Mouse (Mus musculus) forebrain, embryonic 16.5 days (tissue): ENCODE results near the gene Srms. TPM values are rescaled to one million over a fixed set of nuclear protein-coding genes. Genes with fewer than 3 reads are reported as not detected.

Experiments
- ATAC-seq: fragments of 200-750 bp; cut with Nextera tagmentation; 2 replicates; pipeline ENCODE4 v1.8.0; 2017; ENCODE audit warnings: mild to moderate bottlenecking, moderate library complexity
- H3K27ac ChIP-seq: fragments of 300-500 bp; sonication (generic); 2 replicates; pipeline ENCODE4 v1.5.1; 2014; ENCODE audit warnings: low read length, control low read depth
- H3K27me3 ChIP-seq: fragments of 300-500 bp; sonication (generic); replicated peaks from 2 replicates; pipeline ENCODE4 v1.6.1; 2014; ENCODE audit warnings: low read length; ENCODE audit not compliant: control insufficient read depth, insufficient read depth
- H3K36me3 ChIP-seq: fragments of 300-500 bp; sonication (generic); 2 replicates; pipeline ENCODE4 v1.6.1; 2014; ENCODE audit not compliant: control insufficient read depth, insufficient read depth
- H3K4me1 ChIP-seq: fragments of 300-500 bp; sonication (generic); replicated peaks from 2 replicates; pipeline ENCODE4 v1.6.1; 2014; ENCODE audit warnings: low read length; ENCODE audit not compliant: control insufficient read depth, insufficient read depth
- H3K4me2 ChIP-seq: fragments of 300-500 bp; sonication (generic); 2 replicates; pipeline ENCODE4 v1.6.1; 2014; ENCODE audit warnings: mild to moderate bottlenecking, low read length, control low read depth
- H3K4me3 ChIP-seq: fragments of 300-500 bp; sonication (generic); replicated peaks from 2 replicates; pipeline ENCODE4 v1.5.1; 2014; ENCODE audit warnings: mild to moderate bottlenecking, low read length, control low read depth
- H3K9ac ChIP-seq: fragments of 300-500 bp; sonication (generic); replicated peaks from 2 replicates; pipeline ENCODE4 v1.6.1; 2014; ENCODE audit warnings: low read depth, low read length, control low read depth
- H3K9me3 ChIP-seq: fragments of 300-500 bp; sonication (generic); 2 replicates; pipeline ENCODE4 v1.6.1; 2016; ENCODE audit warnings: low read length; ENCODE audit not compliant: control insufficient read depth
- WGBS: fragments of 180-500 bp; shearing (Covaris S2); extraction: QIAGEN DNeasy Blood & Tissue Kit; methylation state at CpG from one replicate; pipeline ENCODE4 v1.1.7; 2014; 5-methylcytosine and 5-hydroxymethylcytosine counted together
- polyA plus RNA-seq: library from polyadenylated mRNA; unstranded; fragments of >200 nt; fragmentation: Nextera tagmentation; extraction: Ambion mirVana; gene quantifications from 2 replicates; pipeline ENCODE4 v1.2.1, GENCODE M21; 2015

Srms gene
- polyA plus RNA-seq, 1 experiment from 2014 or later: 0.08 TPM

GRCm38 (mm10) chr2:181159091-181159514, 53.9 kb downstream of the Srms start:
- Histone ChIP-seq H3K27ac (peak overlapping the region; percentile 76), H3K4me3 (no peak overlapping the region), H3K4me1 (peaks cover 46% of the 10 kb centered on the region), H3K4me2 (peak overlapping the region; percentile 29), H3K9me3 (no peaks in the 10 kb centered on the region), H3K27me3 (no peaks in the 10 kb centered on the region), H3K36me3 (no peaks in the 10 kb centered on the region), H3K9ac (0 out of 2 replicates have a peak overlapping the region, but pooled peaks have one; percentile 20)
- ATAC-seq: peak; percentile 46
- WGBS: 46% methylated on average over 7 of the region's 7 CpGs

GRCm38 (mm10) chr2:181158471-181158870, 54.5 kb downstream of the Srms start:
- Histone ChIP-seq H3K9ac (no peak overlapping the region), H3K4me1 (peaks cover 46% of the 10 kb centered on the region), H3K27ac (peak overlapping the region; percentile 64; the same call in 1 of the 2 replicates), H3K9me3 (no peaks in the 10 kb centered on the region), H3K36me3 (no peaks in the 10 kb centered on the region), H3K4me3 (no peak overlapping the region), H3K27me3 (no peaks in the 10 kb centered on the region), H3K4me2 (no peak overlapping the region)
- 94% methylated on average over 2 of the region's 2 CpGs for WGBS
- no peak for ATAC-seq

GRCm38 (mm10) chr2:181157716-181158302, 55.2 kb downstream of the Srms start:
- ATAC-seq: no peak
- Histone ChIP-seq H3K4me1 (peaks cover 46% of the 10 kb centered on the region), H3K36me3 (no peaks in the 10 kb centered on the region), H3K9ac (no peak overlapping the region), H3K27ac (no peak overlapping the region), H3K4me2 (no peak overlapping the region; the same call in 1 of the 2 replicates), H3K9me3 (no peaks in the 10 kb centered on the region), H3K4me3 (no peak overlapping the region), H3K27me3 (no peaks in the 10 kb centered on the region)
- 75% methylated on average over 6 of the region's 6 CpGs for WGBS

- Histone ChIP-seq H3K9me3 (no peaks in the 10 kb centered on the region), H3K4me1 (peaks cover 46% of the 10 kb centered on the region), H3K4me3 (peak overlapping the region; percentile 47)
Measured at GRCm38 (mm10) chr2:181157180-181157579, 55.8 kb downstream of the Srms start.

GRCm38 (mm10) chr2:181156248-181157121, 56.5 kb downstream of the Srms start, which contains the start of gene Eef1a2:
Eef1a2 (minus strand) TSS chr2:181157014.
- Histone ChIP-seq H3K27me3 (no peaks in the 10 kb centered on the region), H3K4me1 (peaks cover 46% of the 10 kb centered on the region), H3K36me3 (no peaks in the 10 kb centered on the region), H3K9me3 (no peaks in the 10 kb centered on the region), H3K9ac (peak within 1 kb of the TSS; percentile 76), H3K4me2 (peak within 1 kb of the TSS; percentile 66), H3K27ac (peak within 1 kb of the TSS; percentile 79), H3K4me3 (peak within 1 kb of the TSS; percentile 47)
- ATAC-seq: peak; percentile 69
- WGBS: 3% methylated on average over 54 of the region's 55 CpGs

More at GRCm38 (mm10) chr2:181157180-181157579, 55.8 kb downstream of the Srms start:
- no peak for ATAC-seq
- no peaks in the 10 kb centered on the region for H3K36me3 ChIP-seq
- H3K4me2 ChIP-seq: peak overlapping the region; percentile 66
- H3K9ac ChIP-seq: peak overlapping the region; percentile 76
- 79% methylated on average over 4 of the region's 4 CpGs for WGBS
- no peaks in the 10 kb centered on the region for H3K27me3 ChIP-seq
- peak overlapping the region; percentile 79 for H3K27ac ChIP-seq

GRCm38 (mm10) chr2:181155801-181156200, 57.2 kb downstream of the Srms start:
- H3K27ac ChIP-seq: no peak overlapping the region
- H3K9ac ChIP-seq: peak overlapping the region; percentile 76
- no peak for ATAC-seq
- H3K27me3 ChIP-seq: no peaks in the 10 kb centered on the region
- peaks cover 46% of the 10 kb centered on the region for H3K4me1 ChIP-seq
- no peaks in the 10 kb centered on the region for H3K9me3 ChIP-seq
- peak overlapping the region; percentile 66 for H3K4me2 ChIP-seq
- 73% methylated on average over 4 of the region's 4 CpGs for WGBS
- H3K4me3 ChIP-seq: peak overlapping the region; percentile 47
- no peaks in the 10 kb centered on the region for H3K36me3 ChIP-seq

Other genes starting within 250 kb of the Srms start
- 103 and 125 TPM in 2 replicates for gene Arfgap1, start 246.0 kb downstream of the Srms start, polyA plus RNA-seq
- 0.13 and 0.15 TPM in 2 replicates for gene Col20a1, start 226.7 kb downstream of the Srms start, polyA plus RNA-seq
- gene Chrna4, start 169.6 kb downstream of the Srms start, polyA plus RNA-seq: 6.9 and 9.9 TPM in 2 replicates
- 45.5 and 54.9 TPM in 2 replicates for gene Kcnq2, start 77.9 kb downstream of the Srms start, polyA plus RNA-seq
- gene Eef1a2, start 56.2 kb downstream of the Srms start, polyA plus RNA-seq: 5.7 and 6.0 TPM in 2 replicates
- 433 and 453 TPM in 2 replicates for gene Ppdpf, start 25.9 kb downstream of the Srms start, polyA plus RNA-seq
- gene Ptk6, start 10.4 kb downstream of the Srms start, polyA plus RNA-seq: not detected in 2 replicates
- not detected in 2 replicates for gene Fndc11, start 6.8 kb upstream of the Srms start, polyA plus RNA-seq
- 0.42 and 0.51 TPM in 2 replicates for gene Helz2, start 28.8 kb upstream of the Srms start, polyA plus RNA-seq
- gene Gmeb2, start 74.8 kb upstream of the Srms start, polyA plus RNA-seq: 22.0 and 22.7 TPM in 2 replicates
- 899 and 1,155 TPM in 2 replicates for gene Stmn3, start 101.3 kb upstream of the Srms start, polyA plus RNA-seq
- 35.3 and 42.5 TPM in 2 replicates for gene Rtel1, start 106.6 kb upstream of the Srms start, polyA plus RNA-seq
- 81.6 and 91.5 TPM in 2 replicates for gene Zgpat, start 151.7 kb upstream of the Srms start, polyA plus RNA-seq
- gene Arfrp1, start 152.2 kb upstream of the Srms start, polyA plus RNA-seq: 93.7 and 107 TPM in 2 replicates
- 52.1 and 61.1 TPM in 2 replicates for gene Lime1, start 166.9 kb upstream of the Srms start, polyA plus RNA-seq
- gene Zbtb46, start 246.2 kb upstream of the Srms start, polyA plus RNA-seq: 9.5 and 11.9 TPM in 2 replicates